Comparison of ENCODE assay signal across 13 mouse cellular contexts in genomic region chr10:108436365-108436764, GRCm38 (mm10).
DNase-seq lines count a peak whose midpoint lies in the region; ATAC-seq and TF ChIP-seq lines count a peak whose summit lies in the region.
"Had no signal": no experiment of that assay in that cellular context is flagged by ENCODE, and none has a peak within 500 bp of the region (broad histone marks: within the 10 kb centered on the region; RNA-seq: fewer than 3 reads in every experiment).

No protein-coding gene starts in this region.

- H3K4me2 ChIP-seq in lung, embryonic 14.5 days, result no peak overlapping the region
- no peak overlapping the region for H3K4me2 ChIP-seq in embryonic facial prominence, embryonic 14.5 days (ENCODE audit: low read depth, low read length)
- no peak overlapping the region for H3K4me2 ChIP-seq in kidney, embryonic 14.5 days (replicated peaks; ENCODE audit: low read depth, low read length)
- no peak overlapping the region for H3K4me2 ChIP-seq in stomach, embryonic 16.5 days (ENCODE audit: low read depth, low read length)
- H3K4me2 ChIP-seq: limb, embryonic 13.5 days; neural tube, embryonic 13.5 days had no signal

- H3K27ac ChIP-seq in lung, embryonic 14.5 days (ENCODE audit: low read depth), result peak overlapping the region; percentile 18; the same call in 1 of the 2 replicates
- H3K27ac ChIP-seq in embryonic facial prominence, embryonic 14.5 days (replicated peaks; ENCODE audit: low read depth, low read length), result no peak overlapping the region
- peak overlapping the region; percentile 21; the same call in 1 of the 2 replicates for H3K27ac ChIP-seq in kidney, embryonic 14.5 days (ENCODE audit: low read depth, low read length)
- H3K27ac ChIP-seq in stomach, embryonic 16.5 days (ENCODE audit: low read length), result no peak overlapping the region
- no peak overlapping the region for H3K27ac ChIP-seq in hindbrain, embryonic 10.5 days
- no peak overlapping the region for H3K27ac ChIP-seq in gastrocnemius, adult 2 months
- H3K27ac ChIP-seq: heart, adult 2 months; limb, embryonic 13.5 days; neural tube, embryonic 13.5 days had no signal

- WGBS in lung, embryonic 14.5 days, result 19% methylated on average over 8 of the region's 8 CpGs
- 33% methylated on average over 8 of the region's 8 CpGs for WGBS in embryonic facial prominence, embryonic 14.5 days
- 18% methylated on average over 8 of the region's 8 CpGs for WGBS in kidney, embryonic 14.5 days
- 16% methylated on average over 8 of the region's 8 CpGs for WGBS in stomach, embryonic 16.5 days
- 40% methylated on average over 8 of the region's 8 CpGs for WGBS in hindbrain, embryonic 10.5 days

- intact Hi-C loops in gastrocnemius, adult 2 months (cut with DNase I), result loop anchor here (10.0 kb wide), 1 partner anchor 582 kb away; no protein-coding TSS in a partner anchor

- no peak for TF ChIP-seq CTCF in lung, embryonic 14.5 days (IDR thresholded peaks at IDR 0.05; ENCODE audit: low read depth)
- TF ChIP-seq CTCF in gastrocnemius, adult 2 months (IDR thresholded peaks at IDR 0.05), result no peak

- no peaks in the 10 kb centered on the region for H3K9me3 ChIP-seq in lung, embryonic 14.5 days (ENCODE audit: low read depth, low read length)
- H3K9me3 ChIP-seq in embryonic facial prominence, embryonic 14.5 days (ENCODE audit: control insufficient read depth, low read length), result no peaks in the 10 kb centered on the region
- H3K9me3 ChIP-seq in kidney, embryonic 14.5 days (ENCODE audit: control insufficient read depth, low read length), result no peaks in the 10 kb centered on the region
- no peaks in the 10 kb centered on the region for H3K9me3 ChIP-seq in stomach, embryonic 16.5 days (replicated peaks; ENCODE audit: control insufficient read depth, low read length)
- H3K9me3 ChIP-seq in hindbrain, embryonic 10.5 days, result no peaks in the 10 kb centered on the region
- H3K9me3 ChIP-seq: limb, embryonic 13.5 days; neural tube, embryonic 13.5 days had no signal

- H3K36me3 ChIP-seq in lung, embryonic 14.5 days (ENCODE audit: insufficient read depth), result no peaks in the 10 kb centered on the region
- no peaks in the 10 kb centered on the region for H3K36me3 ChIP-seq in embryonic facial prominence, embryonic 14.5 days (ENCODE audit: control insufficient read depth, insufficient read depth, low read length)
- no peaks in the 10 kb centered on the region for H3K36me3 ChIP-seq in kidney, embryonic 14.5 days (ENCODE audit: control insufficient read depth, insufficient read depth, low read length)
- no peaks in the 10 kb centered on the region for H3K36me3 ChIP-seq in stomach, embryonic 16.5 days (ENCODE audit: control insufficient read depth, insufficient read depth, low read length)
- no peaks in the 10 kb centered on the region for H3K36me3 ChIP-seq in hindbrain, embryonic 10.5 days
- H3K36me3 ChIP-seq: limb, embryonic 13.5 days; neural tube, embryonic 13.5 days had no signal

- H3K9ac ChIP-seq in lung, embryonic 14.5 days, result no peak overlapping the region
- H3K9ac ChIP-seq in embryonic facial prominence, embryonic 14.5 days (ENCODE audit: low read depth, low read length), result no peak overlapping the region
- no peak overlapping the region for H3K9ac ChIP-seq in kidney, embryonic 14.5 days (ENCODE audit: low read depth, low read length)
- H3K9ac ChIP-seq in stomach, embryonic 16.5 days (ENCODE audit: low read length), result no peak overlapping the region
- H3K9ac ChIP-seq: forebrain, postnatal 0 days; limb, embryonic 13.5 days; neural tube, embryonic 13.5 days had no signal

- H3K27me3 ChIP-seq in lung, embryonic 14.5 days (ENCODE audit: insufficient read depth, low read length), result no peaks in the 10 kb centered on the region
- H3K27me3 ChIP-seq in embryonic facial prominence, embryonic 14.5 days (replicated peaks; ENCODE audit: control insufficient read depth, insufficient read depth, low read length), result no peaks in the 10 kb centered on the region
- no peaks in the 10 kb centered on the region for H3K27me3 ChIP-seq in kidney, embryonic 14.5 days (ENCODE audit: control insufficient read depth, insufficient read depth, low read length)
- H3K27me3 ChIP-seq in stomach, embryonic 16.5 days (ENCODE audit: control insufficient read depth, insufficient read depth, low read length), result no peaks in the 10 kb centered on the region
- no peaks in the 10 kb centered on the region for H3K27me3 ChIP-seq in hindbrain, embryonic 10.5 days (ENCODE audit: insufficient read depth, poor library complexity, severe bottlenecking)
- H3K27me3 ChIP-seq: limb, embryonic 13.5 days; neural tube, embryonic 13.5 days had no signal

- peaks cover 18% of the 10 kb centered on the region for H3K4me1 ChIP-seq in lung, embryonic 14.5 days (ENCODE audit: insufficient read depth)
- peaks cover 9% of the 10 kb centered on the region for H3K4me1 ChIP-seq in embryonic facial prominence, embryonic 14.5 days (ENCODE audit: control insufficient read depth, insufficient read depth, low read length)
- H3K4me1 ChIP-seq in kidney, embryonic 14.5 days (ENCODE audit: control insufficient read depth, insufficient read depth, low read length), result peaks cover 17% of the 10 kb centered on the region
- H3K4me1 ChIP-seq in stomach, embryonic 16.5 days (ENCODE audit: control insufficient read depth, insufficient read depth, low read length), result peaks cover 14% of the 10 kb centered on the region
- H3K4me1 ChIP-seq in hindbrain, embryonic 10.5 days (replicated peaks), result peaks cover 39% of the 10 kb centered on the region

- peak; percentile 70; the same call in 1 of the 2 replicates for ATAC-seq in lung, embryonic 14.5 days (ENCODE audit: insufficient read depth)
- peak; percentile 13; the same call in 1 of the 2 replicates for ATAC-seq in embryonic facial prominence, embryonic 14.5 days (ENCODE audit: low read depth)
- peak; percentile 63; the same call in 1 of the 2 replicates for ATAC-seq in kidney, embryonic 14.5 days (ENCODE audit: low FRiP score, low TSS enrichment)
- peak; percentile 63 for ATAC-seq in stomach, embryonic 16.5 days (ENCODE audit: insufficient read depth, low FRiP score)

- no peak overlapping the region for H3K4me3 ChIP-seq in lung, embryonic 14.5 days (ENCODE audit: low read depth, low read length)
- no peak overlapping the region for H3K4me3 ChIP-seq in embryonic facial prominence, embryonic 14.5 days (ENCODE audit: low read depth, low read length)
- no peak overlapping the region for H3K4me3 ChIP-seq in kidney, embryonic 14.5 days (ENCODE audit: low read length)
- no peak overlapping the region for H3K4me3 ChIP-seq in stomach, embryonic 16.5 days (replicated peaks; ENCODE audit: low read length)
- no peak overlapping the region for H3K4me3 ChIP-seq in hindbrain, embryonic 10.5 days
- no peak overlapping the region for H3K4me3 ChIP-seq in gastrocnemius, adult 2 months
- H3K4me3 ChIP-seq: heart, adult 2 months; limb, embryonic 13.5 days; neural tube, embryonic 13.5 days had no signal

- DNase-seq in lung, embryonic 14.5 days, result peak; percentile 72
- DNase-seq in lung, postnatal 4 days, result no peak
- DNase-seq in embryonic facial prominence, embryonic 14.5 days (ENCODE audit: low spot score), result peak; percentile 61
- DNase-seq in hindbrain, embryonic 10.5 days (ENCODE audit: low spot score), result no peak
- DNase-seq in gastrocnemius, adult 2 months, result no peak
- DNase-seq: adrenal gland, adult 8-10 months; cerebellum, postnatal 36 days; heart, adult 2 months had no signal

Comparison
In these comparisons a context has a peak if more than half of its experiments do, and no peak if none do; other contexts are left out.
1. DNase-seq: peak in lung, embryonic 14.5 days (single experiment) and embryonic facial prominence, embryonic 14.5 days (single experiment); none in lung, postnatal 4 days (0 of 2), hindbrain, embryonic 10.5 days (single experiment) and gastrocnemius, adult 2 months (single experiment).
2. ATAC-seq: peak in every context shown above with its lines; median percentile 70 in lung, embryonic 14.5 days; 63 in kidney, embryonic 14.5 days; 63 in stomach, embryonic 16.5 days; 13 in embryonic facial prominence, embryonic 14.5 days.
3. H3K27ac ChIP-seq: peak in lung, embryonic 14.5 days (single experiment) and kidney, embryonic 14.5 days (single experiment); none in embryonic facial prominence, embryonic 14.5 days (single experiment), stomach, embryonic 16.5 days (single experiment), hindbrain, embryonic 10.5 days (single experiment) and gastrocnemius, adult 2 months (single experiment).